Mouse (Mus musculus): ENCODE measurements at regions not wholly inside any gene's neighbourhood (a gene's known extent, or its start where the extent isn't known, plus 50 kb on each side); places are given as distances from the start of the nearest gene placed in this dataset.

GRCm38 (mm10) chr4:58728641-58729040 is 58.9 kb downstream of the Olfr267 start:
- no peak for DNase-seq (ENCODE audit: low read depth, low spot score)

DNA sequence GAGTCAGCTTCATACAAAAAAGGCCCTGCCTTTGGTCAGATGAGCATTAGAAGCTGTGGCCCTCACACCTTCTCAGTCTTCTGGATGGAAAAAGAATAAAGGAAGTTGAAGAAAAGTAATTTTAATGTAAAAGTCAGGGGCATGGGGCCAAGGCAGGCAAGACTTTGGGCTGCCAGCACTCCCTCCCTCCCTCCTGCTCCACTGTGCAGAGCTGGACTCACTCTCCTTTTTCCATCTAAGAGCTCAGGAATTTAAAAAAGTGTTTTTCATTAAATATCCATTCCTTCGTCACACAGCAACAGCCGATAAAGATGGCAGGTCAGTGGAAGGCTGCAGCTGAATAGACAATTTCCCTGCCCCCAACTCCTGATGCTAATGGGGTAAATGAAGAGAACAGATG is 61.1 kb downstream of the Olfr267 start:
- DNase-seq (ENCODE audit: low read depth, low spot score) = no peak

GRCm38 (mm10) chr4:58722772-58723171 is 64.7 kb downstream of the Olfr267 start:
- DNase-seq (ENCODE audit: low read depth, low spot score) = peak; percentile 57

DNA sequence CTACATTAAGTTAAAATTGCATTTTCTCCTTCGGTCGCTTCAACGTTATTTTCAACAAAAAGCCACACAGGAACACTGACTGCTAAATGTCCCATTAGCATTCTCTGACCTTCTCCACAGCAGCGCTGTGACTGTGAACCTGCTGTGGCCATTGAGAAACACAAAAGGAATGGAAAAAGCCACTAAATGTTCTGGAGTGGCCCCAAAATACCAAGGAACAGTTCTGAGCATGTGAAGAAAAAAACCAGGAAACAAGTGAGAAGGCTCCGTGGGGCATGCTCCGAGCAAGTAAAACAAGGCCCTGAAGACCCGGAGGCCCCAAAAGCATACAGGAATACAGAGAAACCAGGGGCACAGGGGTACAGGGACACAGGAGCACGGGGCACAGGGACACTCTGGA is 66.8 kb downstream of the Olfr267 start:
- DNase-seq (ENCODE audit: low read depth, low spot score) = no peak

DNA sequence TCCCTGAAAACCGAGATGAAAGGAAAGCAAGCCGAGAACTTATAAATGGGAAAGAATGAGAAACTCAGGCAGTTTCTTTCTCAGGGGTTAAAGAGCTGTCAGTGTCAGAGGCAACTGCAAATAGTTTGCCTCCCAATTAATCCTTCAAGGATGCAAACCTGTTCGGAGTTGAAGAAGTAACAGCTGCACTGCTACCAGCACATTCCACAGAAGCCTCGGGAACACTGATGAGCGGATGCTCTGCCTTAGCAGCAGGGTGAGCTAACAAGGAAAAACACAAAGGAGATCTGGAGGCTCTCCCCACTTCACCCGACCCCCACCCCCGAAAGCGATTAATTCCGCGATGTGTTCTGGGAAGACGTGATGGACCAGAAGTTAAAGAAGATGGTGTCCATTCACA is 71.1 kb downstream of the Olfr267 start:
- DNase-seq (ENCODE audit: low read depth, low spot score) = no peak

DNA sequence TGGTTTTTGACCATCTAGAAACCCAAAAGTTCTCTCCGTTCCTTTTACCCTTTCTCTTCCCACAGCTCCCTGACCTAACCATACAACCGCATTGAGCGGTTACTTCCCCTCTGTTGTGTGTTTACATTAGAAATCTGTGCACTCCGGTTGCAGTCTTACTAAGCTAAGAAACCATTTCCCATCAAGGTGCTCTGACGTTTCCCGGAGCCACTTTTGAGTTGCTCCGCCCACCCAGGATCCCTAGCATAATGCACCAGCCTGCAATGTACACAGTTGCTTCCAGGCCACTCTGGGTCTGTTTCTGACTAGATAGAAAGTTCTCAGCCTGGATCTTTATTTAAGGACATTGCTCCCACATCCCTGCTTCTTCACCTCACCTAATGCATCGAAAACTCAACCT is 71.7 kb downstream of the Olfr267 start:
- DNase-seq (ENCODE audit: low read depth, low spot score) = no peak

DNA sequence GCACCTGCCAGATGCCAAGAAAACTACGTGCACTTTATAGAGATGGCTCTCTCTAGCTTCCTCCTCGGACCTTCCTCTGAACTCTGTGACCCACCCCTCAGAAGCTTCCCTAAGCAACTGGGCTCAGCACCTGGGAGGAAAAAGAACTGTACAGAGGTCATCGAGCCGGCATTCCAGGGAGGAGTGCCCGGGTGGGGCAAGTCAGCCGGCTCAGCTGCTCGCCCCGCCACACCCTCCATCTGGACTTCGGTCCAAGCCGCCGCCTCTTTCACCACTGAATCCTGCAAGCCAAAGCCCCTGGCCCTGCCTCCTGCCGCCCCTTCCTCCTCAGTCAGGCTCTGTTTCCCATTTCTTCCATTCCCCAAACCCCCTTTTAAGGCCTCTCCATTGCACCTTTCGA is 73.3 kb downstream of the Olfr267 start:
- no peak for DNase-seq (ENCODE audit: low read depth, low spot score)

DNA sequence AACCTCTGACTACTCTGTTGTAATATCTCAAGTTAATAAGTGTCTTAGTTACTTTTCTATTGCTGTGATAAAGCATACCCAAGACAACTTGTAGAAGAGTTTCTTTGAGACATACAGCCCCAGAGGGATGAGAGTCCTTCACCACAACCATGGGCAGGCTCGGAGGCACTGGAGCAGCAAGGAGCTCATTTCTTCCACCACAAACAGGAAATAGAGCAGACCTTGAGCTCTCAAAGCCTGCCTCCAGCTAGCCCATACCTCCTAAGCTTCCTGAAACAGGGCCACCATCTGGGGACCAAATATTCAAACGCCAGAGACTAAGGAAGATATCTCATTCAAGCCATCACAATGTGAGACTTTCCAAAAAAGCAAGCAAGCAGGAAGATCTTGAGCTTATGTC is 74.6 kb downstream of the Olfr267 start:
- no peak for DNase-seq (ENCODE audit: low read depth, low spot score)

GRCm38 (mm10) chr4:58712166-58712565 is 75.3 kb downstream of the Olfr267 start:
- DNase-seq (ENCODE audit: low read depth, low spot score) = no peak

DNA sequence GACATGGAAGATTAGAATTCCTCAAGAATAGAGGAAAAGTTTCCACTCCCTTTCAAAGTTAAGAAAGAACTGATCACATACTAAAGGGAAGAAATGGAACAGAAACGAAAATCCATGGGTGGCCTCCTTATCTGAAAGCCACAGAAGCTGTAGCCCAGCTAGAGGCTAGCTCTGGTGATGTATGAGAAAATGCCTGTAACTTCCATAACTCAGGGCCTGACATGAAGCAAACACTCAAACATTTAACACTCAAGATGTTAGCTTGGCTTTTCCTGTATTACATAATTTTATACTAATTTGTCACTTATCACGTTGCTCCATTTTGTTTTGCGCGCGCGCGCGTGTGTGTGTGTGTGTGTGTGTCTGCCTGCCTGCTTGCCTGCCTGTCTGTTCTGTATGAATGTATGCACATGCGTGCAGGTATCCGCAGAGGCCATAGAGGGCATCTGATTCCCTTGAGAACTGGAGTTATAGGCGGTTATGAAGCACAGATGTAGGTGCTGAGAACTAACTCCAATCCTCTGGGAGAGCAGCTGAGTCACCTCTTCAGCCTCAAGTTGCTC is 88.2 kb downstream of the Olfr267 start:
- no peak for DNase-seq (ENCODE audit: low read depth, low spot score)

DNA sequence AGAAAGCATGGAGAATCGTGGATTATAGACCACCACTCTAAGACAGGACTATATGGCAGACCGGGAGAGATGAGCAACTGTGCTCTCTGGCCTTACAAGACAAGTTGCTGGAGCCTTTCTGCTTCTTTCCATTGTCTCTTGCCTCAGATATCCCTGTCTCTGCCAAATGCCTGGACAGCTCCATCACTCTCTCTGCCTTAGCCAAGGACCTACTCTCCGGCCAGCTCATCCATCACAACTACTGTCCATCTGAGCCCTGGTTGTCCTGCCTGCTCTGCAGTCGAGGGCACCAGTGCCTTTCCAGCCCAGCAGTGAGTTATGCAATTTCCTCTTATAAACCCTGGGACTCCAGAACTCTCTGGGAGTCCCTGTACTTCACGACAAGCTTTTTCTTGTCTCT is 88.7 kb downstream of the Olfr267 start:
- DNase-seq (ENCODE audit: low read depth, low spot score) = no peak

DNA sequence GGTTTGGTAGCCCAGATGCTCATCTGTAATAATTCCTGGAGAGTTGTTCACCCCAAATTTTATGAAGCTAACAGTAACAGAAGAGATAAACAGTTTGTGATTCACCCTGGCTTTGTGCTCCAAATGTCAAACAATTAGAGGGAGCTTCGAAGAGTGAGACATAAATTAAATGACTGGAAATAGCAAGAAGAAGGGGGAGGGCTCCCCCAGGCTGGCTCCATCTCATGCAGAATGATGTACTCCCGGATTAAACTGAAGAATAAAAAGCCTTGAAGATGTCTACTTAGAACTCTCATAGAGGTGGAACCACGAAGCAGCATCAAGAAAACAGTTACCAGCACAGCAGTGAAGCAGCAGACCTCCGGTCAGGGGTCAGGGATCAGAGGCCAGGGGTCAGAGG is 90.8 kb downstream of the Olfr267 start:
- no peak for DNase-seq (ENCODE audit: low read depth, low spot score)

DNA sequence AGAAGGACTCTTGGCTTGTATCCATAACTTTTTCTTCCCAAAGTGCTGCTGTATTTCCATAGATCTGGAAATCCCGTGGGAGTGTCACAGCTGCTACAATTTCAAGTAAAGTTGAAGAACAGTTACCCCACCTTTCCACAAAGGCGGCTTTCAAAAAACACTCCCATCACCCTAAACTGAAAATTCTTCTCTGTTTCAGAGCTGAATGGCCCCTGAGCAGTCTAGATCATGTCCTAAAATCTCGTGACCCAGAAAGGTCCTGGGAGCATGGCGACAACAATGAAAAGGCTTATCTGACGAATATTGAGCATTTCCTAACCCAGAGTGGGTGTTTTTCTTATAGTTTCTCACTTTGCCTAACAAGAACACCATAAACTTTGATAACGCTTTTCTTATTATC is 92.2 kb downstream of the Olfr267 start:
- no peak for DNase-seq (ENCODE audit: low read depth, low spot score)

DNA sequence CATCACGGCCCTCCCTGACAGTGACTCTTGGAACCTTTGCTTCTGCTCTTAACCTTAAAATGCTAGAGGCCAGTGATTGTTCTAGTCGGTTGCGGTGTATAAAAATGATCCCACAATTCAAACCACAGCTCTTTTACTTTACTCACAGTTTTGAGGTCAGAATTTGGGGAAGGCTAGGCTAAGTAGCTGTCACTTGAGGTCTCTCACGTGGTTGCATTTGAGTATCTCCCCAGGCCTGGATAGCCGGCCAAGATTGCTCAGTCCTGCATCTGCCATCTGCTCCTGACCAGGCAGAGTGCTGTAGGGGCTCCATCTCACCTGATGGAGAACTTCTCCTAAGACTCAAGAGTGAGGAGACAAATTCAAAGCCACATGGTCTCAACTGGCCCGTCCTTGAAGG is 94.5 kb downstream of the Olfr267 start:
- no peak for DNase-seq (ENCODE audit: low read depth, low spot score)

GRCm38 (mm10) chr4:58681926-58682325 is 105.6 kb downstream of the Olfr267 start:
- no peak for DNase-seq (ENCODE audit: low read depth, low spot score)

DNA sequence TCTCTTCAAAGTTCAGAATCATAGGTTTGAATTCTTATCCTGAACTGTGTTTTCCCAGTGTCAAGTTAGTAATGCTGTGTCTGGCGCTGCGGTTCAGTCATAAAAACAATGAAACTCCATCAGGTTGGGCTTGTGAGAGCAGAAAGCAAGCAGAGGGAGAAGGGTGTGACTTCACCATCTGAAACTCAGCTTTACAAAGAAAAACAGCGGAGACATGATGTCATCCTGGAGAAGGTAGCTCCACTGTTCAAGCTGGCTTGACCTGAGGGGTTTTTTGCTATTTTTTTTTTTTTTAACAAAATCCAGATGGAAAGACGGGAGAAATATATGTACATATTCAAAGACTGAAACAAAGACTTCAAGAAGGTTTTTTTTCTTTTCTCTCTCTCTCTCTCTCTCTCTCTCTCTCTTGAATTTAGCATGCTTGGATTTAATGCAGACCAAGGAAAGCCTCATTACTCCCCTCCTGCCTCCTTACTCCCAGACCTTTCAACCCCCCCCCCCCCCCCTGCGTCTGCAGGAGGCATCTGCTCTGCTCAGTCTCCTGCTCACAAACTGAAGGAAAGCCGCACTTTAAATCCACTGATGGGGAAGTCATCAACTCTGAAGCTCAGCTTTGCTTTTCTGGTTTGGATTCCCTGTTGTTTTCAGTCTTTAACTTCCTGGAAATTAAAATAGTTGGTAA is 109.7 kb downstream of the Olfr267 start:
- no peak for DNase-seq (ENCODE audit: low read depth, low spot score)

DNA sequence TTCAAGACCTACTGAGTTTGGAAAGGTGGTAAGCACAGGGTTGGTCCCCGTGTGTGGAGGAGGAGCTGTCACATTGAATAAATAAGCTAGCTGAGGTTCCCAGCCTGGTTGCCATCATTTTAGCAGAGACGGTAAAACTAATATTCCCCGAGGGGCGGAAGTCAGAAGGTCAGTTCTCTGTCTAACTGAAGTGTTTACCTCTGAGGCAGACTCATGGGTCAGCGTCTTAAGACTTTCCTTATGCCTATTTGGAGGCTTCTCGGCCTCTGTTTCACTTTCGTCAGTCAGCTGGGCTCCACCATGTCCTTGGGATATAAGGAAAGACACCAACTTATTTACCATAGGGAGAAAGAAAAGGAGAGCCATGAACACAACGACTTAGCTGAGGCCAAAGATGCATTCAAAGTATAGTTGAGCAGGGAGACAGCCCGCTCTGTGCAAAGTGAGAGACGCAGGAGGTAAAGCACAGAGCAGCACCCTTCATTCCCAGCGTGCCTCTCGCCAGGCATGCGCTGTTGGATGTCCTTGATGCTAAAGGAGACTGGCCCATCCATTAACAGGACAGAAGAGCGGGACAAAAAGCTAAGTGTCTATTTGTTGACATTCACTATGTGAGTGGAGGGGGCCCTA is 116.0 kb downstream of the Olfr267 start:
- no peak for DNase-seq (ENCODE audit: low read depth, low spot score)

- no peak for DNase-seq (ENCODE audit: low read depth, low spot score)
Observed at GRCm38 (mm10) chr4:58670906-58671250, 116.6 kb downstream of the Olfr267 start.

DNA sequence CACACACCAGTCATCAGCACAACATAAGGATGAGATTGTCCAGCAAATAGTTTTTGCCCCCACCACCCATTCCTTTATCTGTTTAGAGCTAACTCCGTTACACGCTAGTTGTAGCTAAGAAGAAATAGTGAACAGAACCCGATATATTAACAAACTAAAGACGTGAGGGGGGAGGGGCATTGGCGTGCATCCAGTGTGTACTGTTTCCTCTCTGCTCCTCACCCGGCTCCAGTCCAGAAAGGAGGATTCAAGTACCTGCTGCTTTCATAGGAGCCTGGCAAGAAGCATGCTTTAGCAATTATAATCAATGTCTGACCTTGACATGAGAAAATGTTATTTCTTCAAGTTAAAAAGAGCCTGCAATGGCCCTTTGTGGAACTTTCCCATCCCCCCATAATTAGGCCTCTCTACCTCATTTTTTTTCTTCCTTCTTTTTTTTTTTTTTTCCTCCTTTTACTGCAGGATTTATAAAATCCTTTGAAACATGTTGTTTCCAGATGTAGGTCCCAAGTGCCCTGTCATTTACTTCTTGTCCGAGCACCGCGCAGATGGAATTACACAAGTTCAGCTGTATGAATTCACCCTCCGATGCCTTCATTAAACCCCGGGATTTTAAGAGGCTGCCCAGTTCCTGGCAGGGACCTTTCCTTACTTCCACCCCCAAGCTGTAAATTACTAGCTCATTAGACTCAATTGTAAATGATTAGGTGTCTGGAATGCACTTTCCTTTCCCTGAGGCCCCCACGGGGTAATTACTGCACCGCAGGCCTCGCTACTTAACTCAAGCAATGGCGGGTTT is 116.6 kb upstream of the Lpar1 start:
- DNase-seq (ENCODE audit: low read depth, low spot score) = no peak

- no peak for DNase-seq (ENCODE audit: low read depth, low spot score)
Observed at GRCm38 (mm10) chr4:58668368-58669153, 114.9 kb upstream of the Lpar1 start.

- no peak for DNase-seq (ENCODE audit: low read depth, low spot score)
Observed at GRCm38 (mm10) chr4:58663628-58664205, 110.0 kb upstream of the Lpar1 start.
